21 mouse cellular contexts compared by ENCODE assay signal in the genomic region with DNA sequence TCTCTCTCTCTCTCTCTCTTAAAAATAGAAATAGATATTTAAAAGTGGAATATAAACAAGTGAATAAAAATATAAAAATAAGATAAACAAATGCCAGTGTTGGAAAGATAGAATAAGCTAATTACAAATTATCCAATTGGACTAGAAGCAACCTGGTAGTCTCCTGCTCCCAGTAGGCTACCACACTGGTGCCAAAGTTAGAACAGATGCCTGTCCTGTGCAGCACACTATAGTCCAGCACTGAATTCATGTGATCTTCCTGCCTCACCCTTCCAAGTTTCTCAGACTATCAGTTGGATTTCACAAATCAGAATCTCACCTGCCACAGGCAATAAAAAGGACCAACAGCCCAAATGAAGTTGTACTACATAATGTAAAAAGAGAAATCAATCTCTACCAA. TPM values are rescaled to one million over a fixed set of nuclear protein-coding genes. Genes with fewer than 3 reads are reported as not detected.
DNase-seq lines count a peak whose midpoint lies in the region; ATAC-seq lines count a peak whose summit lies in the region.
"Had no signal": no experiment of that assay in that cellular context is flagged by ENCODE, and none has a peak within 500 bp of the region (broad histone marks: within the 10 kb centered on the region; RNA-seq: fewer than 3 reads in every experiment).

No protein-coding gene starts in this region.

- no peak for ATAC-seq in midbrain, embryonic 16.5 days
- ATAC-seq: forebrain, embryonic 13.5 days; forebrain, postnatal 0 days; hindbrain, embryonic 16.5 days; inflammation-experienced regulatory T-cells, adult 6 months; intestine, postnatal 0 days had no signal

- no peaks in the 10 kb centered on the region for H3K9me3 ChIP-seq in midbrain, embryonic 16.5 days (replicated peaks; ENCODE audit: control insufficient read depth, low read length, poor library complexity, severe bottlenecking)
- H3K9me3 ChIP-seq: embryonic facial prominence, embryonic 10.5 days; forebrain, embryonic 13.5 days; G1E; heart, embryonic 13.5 days; hindbrain, embryonic 12.5 days had no signal

- H3K4me2 ChIP-seq in midbrain, embryonic 16.5 days (ENCODE audit: low read length): no peak overlapping the region
- H3K4me2 ChIP-seq: forebrain, embryonic 13.5 days; heart, embryonic 13.5 days; hindbrain, embryonic 12.5 days had no signal

- no peaks in the 10 kb centered on the region for H3K27me3 ChIP-seq in midbrain, embryonic 16.5 days (ENCODE audit: control insufficient read depth, insufficient read depth, low read depth, low read length)
- H3K27me3 ChIP-seq: forebrain, embryonic 13.5 days; heart, embryonic 13.5 days; hindbrain, embryonic 12.5 days had no signal

- H3K9ac ChIP-seq in midbrain, embryonic 16.5 days (ENCODE audit: low read depth, low read length): no peak overlapping the region
- H3K9ac ChIP-seq: forebrain, embryonic 13.5 days; forebrain, postnatal 0 days; heart, embryonic 13.5 days; hindbrain, embryonic 12.5 days had no signal

- H3K27ac ChIP-seq in midbrain, embryonic 16.5 days (ENCODE audit: low read length): no peak overlapping the region
- H3K27ac ChIP-seq: embryonic facial prominence, embryonic 10.5 days; forebrain, embryonic 13.5 days; gastrocnemius, adult 2 months; heart, embryonic 13.5 days; hindbrain, embryonic 12.5 days had no signal

- H3K4me1 ChIP-seq in midbrain, embryonic 16.5 days (ENCODE audit: control insufficient read depth, insufficient read depth, low read length): no peaks in the 10 kb centered on the region; the same call in 1 of the 2 replicates
- H3K4me1 ChIP-seq: embryonic facial prominence, embryonic 10.5 days; forebrain, embryonic 13.5 days; hindbrain, embryonic 12.5 days had no signal

- DNase-seq in cerebellum, adult 11 months: peak; percentile 32
- peak; percentile 61 to 74 for DNase-seq in cerebellum, adult 18-20 months
- peak; percentile 67 for DNase-seq in cerebellum, adult 9-11 months
- DNase-seq in cerebellum, postnatal 36 days: peak; percentile 45 to 54
- DNase-seq in thymus, postnatal 36 days: no peak
- DNase-seq in heart, postnatal 14 days: no peak
- DNase-seq: adrenal gland, postnatal 14 days; forebrain, postnatal 0 days; gastrocnemius, adult 2 months; gastrocnemius, postnatal 36 days; heart, postnatal 4 days; kidney, adult 9 months had no signal

- no peaks in the 10 kb centered on the region for H3K36me3 ChIP-seq in midbrain, embryonic 16.5 days (ENCODE audit: control insufficient read depth, insufficient read depth, low read length)
- H3K36me3 ChIP-seq: embryonic facial prominence, embryonic 10.5 days; heart, embryonic 13.5 days; hindbrain, embryonic 12.5 days had no signal

- intact Hi-C loops in heart, postnatal 14 days (cut with DNase I): no loop called here

- H3K4me3 ChIP-seq in midbrain, embryonic 16.5 days (ENCODE audit: low read depth, low read length): no peak overlapping the region
- H3K4me3 ChIP-seq: embryonic facial prominence, embryonic 10.5 days; forebrain, embryonic 13.5 days; gastrocnemius, adult 2 months; heart, embryonic 13.5 days; hindbrain, embryonic 12.5 days had no signal

RNA-seq across cellular contexts. Expression of gene Ncoa7, which starts 59.9 kb away (rescaled TPM):
- 24.6 and 25.4 TPM in 2 replicates for polyA plus RNA-seq in midbrain, embryonic 16.5 days (2015; fragmentation: Nextera tagmentation; extraction: Ambion mirVana)
- 1 to 10 TPM; 6.4 TPM for total RNA-seq in heart, postnatal 14 days (2021)

Comparison
In these comparisons a context has a peak if more than half of its experiments do, and no peak if none do; other contexts are left out.
1. DNase-seq: peak in cerebellum, adult 11 months (single experiment), cerebellum, adult 18-20 months (2 of 2), cerebellum, adult 9-11 months (single experiment) and cerebellum, postnatal 36 days (2 of 2); none in thymus, postnatal 36 days (0 of 2) and heart, postnatal 14 days (0 of 2).